10 mouse cellular contexts compared by ENCODE assay signal in genomic region chr11:114889991-114890518, GRCm38 (mm10). TPM values are rescaled to one million over a fixed set of nuclear protein-coding genes. Genes with fewer than 3 reads are reported as not detected.
DNase-seq lines count a peak whose midpoint lies in the region; ATAC-seq and TF ChIP-seq lines count a peak whose summit lies in the region.
"Had no signal": no experiment of that assay in that cellular context is flagged by ENCODE, and none has a peak within 500 bp of the region (broad histone marks: within the 10 kb centered on the region; RNA-seq: fewer than 3 reads in every experiment).

Cd300a (plus strand) TSS chr11:114890041.

- no peaks in the 10 kb centered on the region for H3K9me3 ChIP-seq in heart, embryonic 11.5 days (replicated peaks; ENCODE audit: control insufficient read depth, low read length)
- H3K9me3 ChIP-seq in midbrain, embryonic 11.5 days (ENCODE audit: control insufficient read depth, low read length): no peaks in the 10 kb centered on the region
- no peaks in the 10 kb centered on the region for H3K9me3 ChIP-seq in midbrain, embryonic 14.5 days (ENCODE audit: control insufficient read depth, low read length)
- H3K9me3 ChIP-seq in liver, embryonic 16.5 days (replicated peaks; ENCODE audit: control insufficient read depth, low read length): no peaks in the 10 kb centered on the region
- H3K9me3 ChIP-seq: embryonic facial prominence, embryonic 15.5 days had no signal

- no peaks in the 10 kb centered on the region for H3K36me3 ChIP-seq in heart, embryonic 11.5 days (ENCODE audit: control insufficient read depth, insufficient read depth, low read length)
- no peaks in the 10 kb centered on the region for H3K36me3 ChIP-seq in midbrain, embryonic 11.5 days (ENCODE audit: control insufficient read depth, insufficient read depth, low read length)
- H3K36me3 ChIP-seq in midbrain, embryonic 14.5 days (ENCODE audit: control insufficient read depth, insufficient read depth, low read length): no peaks in the 10 kb centered on the region
- no peaks in the 10 kb centered on the region for H3K36me3 ChIP-seq in liver, embryonic 16.5 days (ENCODE audit: control insufficient read depth, insufficient read depth)
- H3K36me3 ChIP-seq in small intestine, adult 2 months (ENCODE audit: control insufficient read depth, insufficient read depth, low read length): no peaks in the 10 kb centered on the region
- H3K36me3 ChIP-seq: embryonic facial prominence, embryonic 15.5 days had no signal

- no peaks in the 10 kb centered on the region for H3K27me3 ChIP-seq in heart, embryonic 11.5 days (ENCODE audit: control insufficient read depth, insufficient read depth, low read length)
- no peaks in the 10 kb centered on the region for H3K27me3 ChIP-seq in midbrain, embryonic 11.5 days (ENCODE audit: control insufficient read depth, insufficient read depth, low read length)
- H3K27me3 ChIP-seq in midbrain, embryonic 14.5 days (ENCODE audit: control insufficient read depth, insufficient read depth, low read length): no peaks in the 10 kb centered on the region
- H3K27me3 ChIP-seq in liver, embryonic 16.5 days (ENCODE audit: control insufficient read depth, insufficient read depth, low read depth, low read length): no peaks in the 10 kb centered on the region
- H3K27me3 ChIP-seq in small intestine, adult 2 months (ENCODE audit: control insufficient read depth, insufficient read depth, low read length): no peaks in the 10 kb centered on the region; the same call in 1 of the 2 replicates
- H3K27me3 ChIP-seq: embryonic facial prominence, embryonic 15.5 days had no signal

- peak; percentile 38 to 66 for DNase-seq in heart, adult 18-20 months
- DNase-seq in midbrain, embryonic 11.5 days (ENCODE audit: low spot score, missing footprints): no peak
- DNase-seq in midbrain, embryonic 14.5 days: no peak
- DNase-seq in thymus, postnatal 14 days: no peak
- DNase-seq: lung, embryonic 14.5 days had no signal

- no peak within 1 kb of the TSS for H3K4me3 ChIP-seq in heart, embryonic 11.5 days (ENCODE audit: low read depth, low read length)
- no peak within 1 kb of the TSS for H3K4me3 ChIP-seq in midbrain, embryonic 11.5 days (ENCODE audit: low read depth, low read length)
- no peak within 1 kb of the TSS for H3K4me3 ChIP-seq in midbrain, embryonic 14.5 days (replicated peaks; ENCODE audit: low read depth, low read length)
- peak within 1 kb of the TSS; percentile 36 for H3K4me3 ChIP-seq in liver, embryonic 16.5 days (ENCODE audit: low read depth, low read length)
- peak within 1 kb of the TSS; percentile 45 for H3K4me3 ChIP-seq in small intestine, adult 2 months (ENCODE audit: low read depth, low read length)
- H3K4me3 ChIP-seq: embryonic facial prominence, embryonic 15.5 days had no signal

- no peak for ATAC-seq in heart, embryonic 11.5 days (replicated peaks; ENCODE audit: insufficient number of reproducible peaks, low FRiP score, low TSS enrichment)
- ATAC-seq in midbrain, embryonic 11.5 days (ENCODE audit: low FRiP score): no peak
- ATAC-seq in midbrain, embryonic 14.5 days (ENCODE audit: low FRiP score, low TSS enrichment): no peak
- ATAC-seq in liver, embryonic 16.5 days (ENCODE audit: low read depth): peak; percentile 30; the same call in 1 of the 2 replicates
- ATAC-seq in activated CD4-positive, CD25-positive, alpha-beta regulatory T cell, adult 4 months: no peak

- H3K4me1 ChIP-seq in heart, embryonic 11.5 days (ENCODE audit: control insufficient read depth, insufficient read depth, low read length): no peaks in the 10 kb centered on the region
- no peaks in the 10 kb centered on the region; the same call in 1 of the 2 replicates for H3K4me1 ChIP-seq in midbrain, embryonic 11.5 days (ENCODE audit: control insufficient read depth, insufficient read depth, low read length)
- H3K4me1 ChIP-seq in midbrain, embryonic 14.5 days (ENCODE audit: control insufficient read depth, insufficient read depth, low read length): no peaks in the 10 kb centered on the region
- H3K4me1 ChIP-seq in liver, embryonic 16.5 days (ENCODE audit: control insufficient read depth, low read depth, low read length): no peaks in the 10 kb centered on the region
- H3K4me1 ChIP-seq in small intestine, adult 2 months (ENCODE audit: control insufficient read depth, insufficient read depth, insufficient read length, low read length): no peaks in the 10 kb centered on the region
- H3K4me1 ChIP-seq: embryonic facial prominence, embryonic 15.5 days had no signal

- WGBS in heart, embryonic 11.5 days (ENCODE audit: insufficient replicate concordance): 73% methylated on average over 18 of the region's 18 CpGs
- WGBS in midbrain, embryonic 11.5 days: 54% methylated on average over 18 of the region's 18 CpGs
- WGBS in midbrain, embryonic 14.5 days: 39% methylated on average over 18 of the region's 18 CpGs
- 26% methylated on average over 18 of the region's 18 CpGs for WGBS in liver, embryonic 16.5 days (ENCODE audit: insufficient replicate concordance)
- 73% methylated on average over 18 of the region's 18 CpGs for WGBS in small intestine, adult 2 months

- no peak for TF ChIP-seq CTCF in small intestine, adult 2 months (IDR thresholded peaks at IDR 0.05; ENCODE audit: extremely low read depth, insufficient read length, insufficient replicate concordance, low read depth, low read length)

- no peak within 1 kb of the TSS for H3K27ac ChIP-seq in heart, embryonic 11.5 days (ENCODE audit: low read depth, low read length)
- no peak within 1 kb of the TSS for H3K27ac ChIP-seq in midbrain, embryonic 11.5 days (ENCODE audit: low read depth, low read length)
- no peak within 1 kb of the TSS for H3K27ac ChIP-seq in midbrain, embryonic 14.5 days (replicated peaks; ENCODE audit: low read depth, low read length)
- H3K27ac ChIP-seq in liver, embryonic 16.5 days (ENCODE audit: low read length): no peak within 1 kb of the TSS
- H3K27ac ChIP-seq in small intestine, adult 2 months (ENCODE audit: insufficient read depth, low read depth, low read length): 0 out of 2 replicates have a peak within 1 kb of the TSS, but pooled peaks have one; percentile 26
- H3K27ac ChIP-seq: embryonic facial prominence, embryonic 15.5 days had no signal

- H3K4me2 ChIP-seq in heart, embryonic 11.5 days: no peak within 1 kb of the TSS
- no peak within 1 kb of the TSS; the same call in 1 of the 2 replicates for H3K4me2 ChIP-seq in midbrain, embryonic 11.5 days
- no peak within 1 kb of the TSS for H3K4me2 ChIP-seq in midbrain, embryonic 14.5 days (ENCODE audit: low read length)
- H3K4me2 ChIP-seq in liver, embryonic 16.5 days (ENCODE audit: low read depth, low read length): no peak within 1 kb of the TSS; the same call in 1 of the 2 replicates
- H3K4me2 ChIP-seq: embryonic facial prominence, embryonic 15.5 days; lung, embryonic 14.5 days had no signal

- TF ChIP-seq POLR2A in small intestine, adult 2 months (IDR thresholded peaks at IDR 0.05; ENCODE audit: low read depth, low read length): no peak

- no peak within 1 kb of the TSS for H3K9ac ChIP-seq in heart, embryonic 11.5 days (ENCODE audit: low read depth, low read length)
- peak within 1 kb of the TSS; percentile 12; the same call in 1 of the 2 replicates for H3K9ac ChIP-seq in midbrain, embryonic 11.5 days (ENCODE audit: low read length)
- no peak within 1 kb of the TSS for H3K9ac ChIP-seq in midbrain, embryonic 14.5 days (replicated peaks; ENCODE audit: low read length)
- peak within 1 kb of the TSS; percentile 37; the same call in 1 of the 2 replicates for H3K9ac ChIP-seq in liver, embryonic 16.5 days (ENCODE audit: low read depth, low read length)
- H3K9ac ChIP-seq: embryonic facial prominence, embryonic 15.5 days; lung, embryonic 14.5 days had no signal

RNA-seq across cellular contexts. Expression of gene Cd300a, which starts in this region (rescaled TPM):
- under 1 TPM; 0.62 to 0.98 TPM for total RNA-seq in heart, adult 18-20 months (2021)
- 0.84 and 1.4 TPM in 2 replicates for polyA plus RNA-seq in heart, embryonic 11.5 days (2014; fragmentation: Nextera tagmentation; extraction: Ambion mirVana)
- 0.79 and 1.1 TPM in 2 replicates for polyA plus RNA-seq in midbrain, embryonic 11.5 days (2014; fragmentation: Nextera tagmentation; extraction: Ambion mirVana)
- polyA plus RNA-seq in midbrain, embryonic 14.5 days (2014; fragmentation: Nextera tagmentation; extraction: Ambion mirVana): 0.72 and 1.7 TPM in 2 replicates
- 5.9 and 6.2 TPM in 2 replicates for polyA plus RNA-seq in liver, embryonic 16.5 days (2015; fragmentation: Nextera tagmentation; extraction: Ambion mirVana)
- 0.76 and 0.91 TPM in 2 replicates for polyA plus RNA-seq in small intestine, adult 2 months (2012; rRNA removed)
- polyA plus RNA-seq in activated CD4-positive, CD25-positive, alpha-beta regulatory T cell, adult 4 months (2017; shearing (Covaris generic)): under 1 TPM in 1 of 2 experiments, not detected in 1; 0.12 TPM

Comparison
In these comparisons a context has a peak if more than half of its experiments do, and no peak if none do; other contexts are left out.
1. H3K9ac ChIP-seq: peak in midbrain, embryonic 11.5 days (single experiment) and liver, embryonic 16.5 days (single experiment); none in heart, embryonic 11.5 days (single experiment) and midbrain, embryonic 14.5 days (single experiment).
2. Peak in DNase-seq in heart, adult 18-20 months; RNA of the gene not detected or under 1 TPM.
3. H3K4me3 ChIP-seq: peak in liver, embryonic 16.5 days (single experiment) and small intestine, adult 2 months (single experiment); none in heart, embryonic 11.5 days (single experiment), midbrain, embryonic 11.5 days (single experiment) and midbrain, embryonic 14.5 days (single experiment).